Mouse (Mus musculus) brain, embryonic 14.5 days (tissue): ENCODE measurements at regions not wholly inside any gene's neighbourhood (a gene's known extent, or its start where the extent isn't known, plus 50 kb on each side); places are given as distances from the start of the nearest gene placed in this dataset.

Experiments
- CTCF ChIP-seq: fragments of 200-500 bp; IDR thresholded peaks from 2 replicates; pipeline ENCODE4 v1.5.1; 2012; ENCODE audit warnings: inconsistent platforms, mild to moderate bottlenecking, moderate library complexity, borderline replicate concordance; ENCODE audit not compliant: insufficient read depth, insufficient read length; ENCODE audit errors: extremely low read depth
- POLR2A ChIP-seq: fragments of 200-500 bp; IDR thresholded peaks from 2 replicates; pipeline ENCODE4 v1.6.1; 2012; ENCODE audit warnings: mild to moderate bottlenecking, inconsistent platforms, borderline replicate concordance; ENCODE audit not compliant: poor library complexity, insufficient read depth, insufficient read length, severe bottlenecking; ENCODE audit errors: extremely low read depth

DNA sequence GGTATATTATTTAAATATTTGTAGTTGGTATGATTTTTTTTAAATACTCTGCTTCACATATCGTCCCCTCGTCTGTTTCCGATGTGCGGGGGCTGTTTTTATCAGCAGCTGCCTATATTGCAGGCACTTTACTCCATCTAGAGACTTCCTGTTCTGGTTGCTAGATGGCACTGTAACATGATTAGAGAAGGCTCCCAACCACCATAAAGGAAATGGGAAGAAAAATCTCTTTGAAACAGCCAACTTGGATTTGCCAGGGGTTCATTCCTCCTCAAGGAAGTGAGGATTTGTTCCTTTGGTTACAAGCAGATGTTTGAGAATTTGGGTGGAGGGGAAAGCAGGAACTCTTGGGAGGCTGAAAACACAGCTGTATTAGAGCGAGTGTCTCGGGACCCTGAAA, 112.3 kb upstream of the Ndn start:
- TF ChIP-seq CTCF = peak; percentile 14; the same call in 1 of the 2 replicates
- TF ChIP-seq POLR2A = no peak
